9 mouse cellular contexts compared by ENCODE assay signal in the genomic region with DNA sequence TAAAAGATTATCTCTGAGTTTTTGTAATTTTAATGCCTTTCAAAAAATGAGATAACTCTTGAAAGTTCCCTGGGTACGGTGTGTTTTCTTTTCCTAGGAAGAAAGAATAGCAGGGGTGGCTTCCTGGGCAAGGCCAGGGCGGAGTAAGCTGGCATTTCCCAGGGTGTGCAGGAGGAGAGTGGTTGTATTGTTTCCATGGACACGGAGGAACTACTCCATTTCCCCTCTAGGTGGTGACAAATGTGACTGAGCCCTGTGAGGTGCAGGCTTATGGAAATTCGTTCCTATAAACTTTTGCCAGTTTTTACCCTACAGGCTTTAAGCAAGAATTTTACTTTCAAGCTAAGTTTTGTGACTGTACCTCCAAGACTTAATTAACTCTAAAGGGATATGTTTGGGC. TPM values are rescaled to one million over a fixed set of nuclear protein-coding genes. Genes with fewer than 3 reads are reported as not detected.
DNase-seq lines count a peak whose midpoint lies in the region; ATAC-seq and TF ChIP-seq lines count a peak whose summit lies in the region.
"Had no signal": no experiment of that assay in that cellular context is flagged by ENCODE, and none has a peak within 500 bp of the region (broad histone marks: within the 10 kb centered on the region; RNA-seq: fewer than 3 reads in every experiment).

No protein-coding gene starts in this region.

- peak; percentile 80 for ATAC-seq in liver, postnatal 0 days
- ATAC-seq in megakaryocyte, adult 5-6 weeks (ENCODE audit: poor library complexity, severe bottlenecking): no peak

- H3K9ac ChIP-seq in liver, postnatal 0 days (replicated peaks): no peak overlapping the region

- WGBS in liver, postnatal 0 days (ENCODE audit: insufficient replicate concordance): 14% methylated on average over 4 of the region's 4 CpGs

- peak overlapping the region; percentile 33; the same call in 1 of the 2 replicates for H3K4me3 ChIP-seq in liver, postnatal 0 days (ENCODE audit: low read depth, low read length)

- H3K4me2 ChIP-seq in liver, postnatal 0 days (ENCODE audit: low read depth, low read length): peak overlapping the region; percentile 54

- H3K9me3 ChIP-seq in liver, postnatal 0 days (ENCODE audit: low read length): no peaks in the 10 kb centered on the region

- no peaks in the 10 kb centered on the region for H3K4me1 ChIP-seq in liver, postnatal 0 days (ENCODE audit: insufficient read depth)

- no peaks in the 10 kb centered on the region for H3K27me3 ChIP-seq in liver, postnatal 0 days (ENCODE audit: insufficient read depth, low read length)

- no peaks in the 10 kb centered on the region for H3K36me3 ChIP-seq in liver, postnatal 0 days (replicated peaks; ENCODE audit: insufficient read depth, low read length)

- DNase-seq in layer of hippocampus, adult 18-20 months (ENCODE audit: low spot score in 2 of 2): peak; percentile 56 to 78
- DNase-seq in layer of hippocampus, postnatal 25 days (ENCODE audit: extremely low spot score in 1 of 2, low spot score in 1 of 2): no peak
- peak; percentile 32 for DNase-seq in c-Kit-positive CD71-negative TER-119-negative erythroid progenitor cells, embryonic 14.5 days (ENCODE audit: low read depth)
- DNase-seq in heart, adult 9 months (ENCODE audit: low spot score in 2 of 2): peak; percentile 81
- DNase-seq in kidney, adult 8-10 months: peak; percentile 33 to 38
- DNase-seq in liver, postnatal 0 days: peak; percentile 36
- peak; percentile 50 for DNase-seq in right cerebral cortex, postnatal 25 days

- peak; percentile 63 for TF ChIP-seq CTCF in liver, postnatal 0 days (IDR thresholded peaks at IDR 0.05; ENCODE audit: low read depth)

- peak overlapping the region; percentile 91 for H3K27ac ChIP-seq in liver, postnatal 0 days (ENCODE audit: low read depth)

- no peak for TF ChIP-seq EP300 in liver, postnatal 0 days (IDR thresholded peaks at IDR 0.05; ENCODE audit: low read depth)

RNA-seq across cellular contexts. Expression of a gene that starts 1.8 kb away (rescaled TPM):
- not detected for total RNA-seq in layer of hippocampus, adult 18-20 months (2021)
- not detected for total RNA-seq in layer of hippocampus, postnatal 25 days (2021)
- 0.19 TPM in 1 of 2 replicates, not detected in the other for polyA plus RNA-seq in liver, postnatal 0 days (2015; fragmentation: Nextera tagmentation; extraction: Ambion mirVana)
- not detected in 2 replicates for total RNA-seq in megakaryocyte, adult 5-6 weeks (2015)
- not detected in 2 replicates for total RNA-seq in megakaryocyte, adult 5-6 weeks (2017)
- total RNA-seq: neutrophil, adult 5-6 weeks had no signal

RNA-seq across cellular contexts. Expression of a gene that starts 2.6 kb away (rescaled TPM):
- total RNA-seq in layer of hippocampus, adult 18-20 months (2021): 10 to 100 TPM; 25.8 to 26.0 TPM
- total RNA-seq in layer of hippocampus, postnatal 25 days (2021): 10 to 100 TPM; 27.6 to 32.8 TPM
- polyA plus RNA-seq in liver, postnatal 0 days (2015; fragmentation: Nextera tagmentation; extraction: Ambion mirVana): 30.8 and 31.0 TPM in 2 replicates
- not detected in 2 replicates for total RNA-seq in megakaryocyte, adult 5-6 weeks (2015)
- not detected in 2 replicates for total RNA-seq in megakaryocyte, adult 5-6 weeks (2017)
- total RNA-seq: neutrophil, adult 5-6 weeks had no signal

Comparison
In these comparisons a context has a peak if more than half of its experiments do, and no peak if none do; other contexts are left out.
1. DNase-seq: peak in layer of hippocampus, adult 18-20 months (2 of 2), c-Kit-positive CD71-negative TER-119-negative erythroid progenitor cells, embryonic 14.5 days (single experiment), heart, adult 9 months (2 of 2), kidney, adult 8-10 months (2 of 2), liver, postnatal 0 days (single experiment) and right cerebral cortex, postnatal 25 days (single experiment); none in layer of hippocampus, postnatal 25 days (0 of 2).
2. RNA of a gene that starts 2.6 kb away (total RNA-seq): 27.6 to 32.8 TPM in layer of hippocampus, postnatal 25 days and 25.8 to 26.0 TPM in layer of hippocampus, adult 18-20 months; not detected in megakaryocyte, adult 5-6 weeks; every median in the first group is over 10 times any median in the second.